Mouse (Mus musculus): ENCODE measurements around the gene Mid1. TPM values are rescaled to one million over a fixed set of nuclear protein-coding genes. Genes with fewer than 3 reads are reported as not detected.
"Not testable (repeated sequence)": the region's sequence is repeated elsewhere in the genome, so short reads cannot be mapped to it uniquely, and the experiment has no call there.

The Mid1 gene
- polyA plus RNA-seq, 1 experiment: 7.6 TPM

- H3K4me1 ChIP-seq (ENCODE audit: control insufficient read depth, insufficient read depth, low read length); H3K4me3 ChIP-seq (ENCODE audit: insufficient read depth, low read length): not testable (repeated sequence)
- H3K27ac ChIP-seq (ENCODE audit: insufficient read depth, low read length): peak overlapping the region; percentile 38; the same call in 1 of the 2 replicates
These were observed 335.1 kb downstream of the Mid1 start for GRCm38 (mm10) chrX:170019954-170020689.

- H3K27ac ChIP-seq (ENCODE audit: insufficient read depth, low read length); H3K4me3 ChIP-seq (ENCODE audit: insufficient read depth, low read length); H3K4me1 ChIP-seq (ENCODE audit: control insufficient read depth, insufficient read depth, low read length): not testable (repeated sequence)
These were observed 335.7 kb downstream of the Mid1 start for GRCm38 (mm10) chrX:170020690-170021050.

GRCm38 (mm10) chrX:170021205-170021604 lies 336.2 kb downstream of the Mid1 start:
- not testable (repeated sequence) for H3K4me3 ChIP-seq (ENCODE audit: insufficient read depth, low read length); H3K4me1 ChIP-seq (ENCODE audit: control insufficient read depth, insufficient read depth, low read length)
- peak overlapping the region; percentile 27; the same call in 1 of the 2 replicates for H3K27ac ChIP-seq (ENCODE audit: insufficient read depth, low read length)

DNA sequence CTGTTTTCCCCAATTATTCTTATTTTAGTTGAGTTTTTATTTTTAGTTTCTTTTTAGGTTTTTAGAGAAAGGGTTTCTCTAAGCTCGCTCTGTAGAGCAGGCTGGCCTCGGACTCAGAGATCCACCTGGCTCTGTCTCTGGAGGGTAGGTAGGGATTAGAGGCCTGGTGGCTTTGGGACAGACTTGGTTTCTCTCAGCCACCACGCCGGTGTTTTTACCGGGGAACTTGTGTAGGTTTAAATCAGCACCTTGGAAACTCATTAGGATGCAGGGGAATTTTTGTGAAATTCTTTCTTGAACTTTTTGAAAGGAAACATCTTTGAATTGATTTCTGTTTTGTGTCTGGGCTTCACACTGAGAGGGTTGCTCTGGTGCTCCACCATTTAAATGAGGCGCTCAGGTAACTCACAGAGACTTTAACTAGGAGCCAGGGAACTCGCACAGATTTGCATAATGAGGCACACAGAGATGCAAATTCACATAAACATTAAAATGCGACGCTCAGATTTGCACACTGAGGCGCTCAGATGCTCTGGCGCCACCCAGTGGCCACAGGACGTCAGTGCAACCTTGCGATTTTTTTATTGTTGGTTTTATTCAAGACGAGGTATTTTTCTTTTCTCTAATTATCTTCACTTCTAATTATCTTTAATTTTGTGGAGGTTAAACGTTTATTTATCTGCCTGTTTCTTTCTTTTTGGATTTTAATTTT lies 336.9 kb downstream of the Mid1 start:
- not testable (repeated sequence) for H3K4me1 ChIP-seq (ENCODE audit: control insufficient read depth, insufficient read depth, low read length); H3K4me3 ChIP-seq (ENCODE audit: insufficient read depth, low read length)
- H3K27ac ChIP-seq (ENCODE audit: insufficient read depth, low read length): peak overlapping the region; percentile 57

Other genes starting within 250 kb of the Mid1 start
- gene 4933400A11Rik, start 94.4 kb downstream of the Mid1 start, polyA plus RNA-seq (2012; rRNA removed): not detected in 2 replicates